Mouse (Mus musculus) heart, adult 2 months (tissue): Measurements from ENCODE around the gene Taf5l. TPM values are rescaled to one million over a fixed set of nuclear protein-coding genes. Genes with fewer than 3 reads are reported as not detected.
"Not testable (repeated sequence)": the region's sequence is repeated elsewhere in the genome, so short reads cannot be mapped to it uniquely, and the experiment has no call there.

Experiments
- DNase-seq, 2 experiments: peaks; one replicate each; pipeline ENCODE4 v3.0.0; 2021
- H3K27ac ChIP-seq: fragments of 200-600 bp; 2 replicates; pipeline ENCODE4 v1.8.1; 2022
- H3K27me3 ChIP-seq: fragments of 200-500 bp; 2 replicates; pipeline ENCODE4 v1.6.1; 2012; ENCODE audit warnings: mild to moderate bottlenecking, low read length, inconsistent platforms, mixed read lengths; ENCODE audit not compliant: control insufficient read depth, insufficient read depth
- H3K36me3 ChIP-seq: fragments of 200-500 bp; 2 replicates; pipeline ENCODE4 v1.6.1; 2012; ENCODE audit warnings: low read length, inconsistent platforms; ENCODE audit not compliant: control insufficient read depth, insufficient read depth
- H3K4me1 ChIP-seq: fragments of 200-500 bp; 2 replicates; pipeline ENCODE4 v1.6.1; 2011; ENCODE audit warnings: low read length; ENCODE audit not compliant: control insufficient read depth, insufficient read depth
- H3K4me3 ChIP-seq: fragments of 200-600 bp; 2 replicates; pipeline ENCODE4 v1.8.1; 2022
- H3K79me2 ChIP-seq: fragments of 200-500 bp; replicated peaks from 2 replicates; pipeline ENCODE4 v1.6.1; 2012; ENCODE audit warnings: mild to moderate bottlenecking, inconsistent platforms, low read length, moderate library complexity, mixed read lengths; ENCODE audit not compliant: control insufficient read depth, insufficient read depth
- H3K9ac ChIP-seq: fragments of 200-500 bp; 2 replicates; pipeline ENCODE4 v1.6.1; 2012; ENCODE audit warnings: low read depth, mild to moderate bottlenecking, control low read depth, inconsistent platforms, low read length, mixed read lengths
- CTCF ChIP-seq: fragments of 200-600 bp; IDR thresholded peaks from 2 replicates; pipeline ENCODE4 v1.8.1; 2022; ENCODE audit warnings: antibody characterized with exemption, mild to moderate bottlenecking, moderate library complexity
- EP300 ChIP-seq: fragments of 200-500 bp; IDR thresholded peaks from 2 replicates; pipeline ENCODE4 v1.6.1; 2011; ENCODE audit warnings: low read depth, low read length, control low read depth; ENCODE audit not compliant: insufficient read depth
- POLR2A ChIP-seq: fragments of 200-500 bp; IDR thresholded peaks from 2 replicates; pipeline ENCODE4 v1.6.1; 2011; ENCODE audit warnings: mild to moderate bottlenecking, low read depth, low read length, control low read depth; ENCODE audit not compliant: insufficient read depth
- WGBS: fragments of 180-500 bp; shearing (Covaris S2); methylation state at CpG from one replicate; pipeline ENCODE4 v1.1.7; 2018; 5-methylcytosine and 5-hydroxymethylcytosine counted together
- intact Hi-C: fragments of 180-260 bp; cut with DNase I; formaldehyde crosslinking; loops from one replicate; pipeline ENCODE4 v1.15.1; 2025
- polyA plus RNA-seq: library from polyadenylated mRNA; depleted of rRNA; stranded (reverse); fragments of >200 nt; gene quantifications from 2 replicates; pipeline ENCODE4 v1.2.3, GENCODE M21; 2012
- total RNA-seq, 2 experiments: library from RNA; stranded (reverse); gene quantifications; 2 replicates each; pipeline ENCODE4 v1.2.3; 2021

The Taf5l gene
- total and polyA plus RNA-seq, 3 experiments: 12.0 to 17.7 (median 13.2) TPM

DNA sequence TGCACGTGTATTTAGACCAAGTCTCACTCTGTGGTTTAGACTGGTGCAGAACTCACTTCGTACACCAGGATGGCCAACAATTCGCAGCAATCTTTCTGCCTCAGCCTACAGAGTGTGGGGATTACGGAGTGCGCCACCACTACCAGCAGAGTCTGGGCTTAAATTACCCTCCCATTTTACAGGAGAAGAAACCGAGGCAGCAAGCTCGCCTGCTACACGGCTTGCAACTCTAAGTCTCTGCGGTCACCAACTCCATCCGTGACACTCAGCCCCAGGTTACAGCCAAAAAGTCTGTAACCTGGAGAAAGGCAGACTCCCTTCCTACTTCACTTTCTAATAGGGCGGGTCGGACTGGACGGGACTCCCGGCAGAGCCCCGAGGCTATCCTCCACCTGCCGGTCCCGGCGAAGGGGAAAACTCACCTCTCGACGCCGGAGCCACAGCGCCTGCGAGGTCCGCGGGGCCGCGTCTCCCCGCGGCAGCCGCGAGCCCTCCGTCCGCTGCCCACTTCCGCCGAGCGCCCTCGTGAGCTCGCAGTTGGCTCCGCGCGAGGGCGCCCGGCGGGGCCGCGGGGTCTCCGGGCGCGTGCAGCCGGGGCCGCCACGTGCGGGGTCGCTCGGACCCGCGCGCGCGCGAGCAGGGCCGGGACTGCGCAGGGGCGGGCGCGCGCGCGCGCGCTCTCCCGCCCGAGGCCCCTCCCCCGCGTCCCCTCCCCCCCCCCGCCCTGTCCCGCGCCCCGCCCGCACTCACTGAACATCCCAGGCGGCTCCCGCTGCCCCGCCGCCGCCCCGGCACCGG lies 559 bp downstream of the Taf5l start:
- intact Hi-C loops: loop anchor here (2.0 to 5.0 kb wide), 3 partner anchors 38 to 212 kb away; partner anchors contain the start of genes Abcb10, Galnt2 and Nup133
- Histone ChIP-seq H3K4me1 (peaks cover 15% of the 10 kb centered on the region), H3K36me3 (no peaks in the 10 kb centered on the region; the same call in 1 of the 2 replicates), H3K27me3 (no peaks in the 10 kb centered on the region), H3K9ac (peak overlapping the region; percentile 92), H3K27ac (peak overlapping the region; percentile 97), H3K4me3 (peak overlapping the region; percentile 76), H3K79me2 (peaks cover 7% of the 10 kb centered on the region)
- TF ChIP-seq EP300 (0 out of 2 replicates have a peak, but pooled peaks have one; percentile 11), POLR2A (no peak), CTCF (peak; percentile 16)
- WGBS: 2% methylated on average over 51 of the region's 87 CpGs
- DNase-seq: peak in 1 of 2 experiments; percentile 76

DNA sequence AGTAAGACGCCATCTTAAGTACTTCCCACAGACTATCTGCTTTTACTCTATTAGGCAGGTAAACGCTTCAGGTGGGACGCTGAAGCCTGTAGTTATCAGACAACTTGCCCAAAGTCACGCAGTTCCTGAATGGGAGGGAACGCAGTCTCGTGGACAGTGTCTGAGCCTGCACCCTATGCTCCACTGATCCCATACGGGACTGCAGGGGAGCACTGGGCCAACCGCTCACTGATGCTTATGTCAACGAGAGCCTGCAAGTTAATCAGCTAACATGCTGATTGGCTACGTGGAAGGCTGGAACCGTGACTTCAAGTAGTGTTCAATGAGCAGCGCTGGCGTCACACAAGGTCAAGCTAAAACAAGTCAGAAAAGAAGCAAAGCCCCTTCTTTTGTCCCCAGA lies 1.4 kb downstream of the Taf5l start:
- peak in 1 of 2 experiments; percentile 13 for DNase-seq
- Histone ChIP-seq H3K36me3 (no peaks in the 10 kb centered on the region; the same call in 1 of the 2 replicates), H3K79me2 (peaks cover 7% of the 10 kb centered on the region), H3K4me3 (peak overlapping the region; percentile 76), H3K27ac (no peak overlapping the region; the same call in 1 of the 2 replicates), H3K9ac (peak overlapping the region; percentile 49; the same call in 1 of the 2 replicates), H3K4me1 (peaks cover 16% of the 10 kb centered on the region), H3K27me3 (no peaks in the 10 kb centered on the region)
- 34% methylated on average over 13 of the region's 13 CpGs for WGBS
- intact Hi-C loops: loop anchor here (2.0 to 5.0 kb wide), 3 partner anchors 37 to 213 kb away; partner anchors contain the start of genes Abcb10, Galnt2 and Nup133
- TF ChIP-seq CTCF (no peak), EP300 (no peak), POLR2A (no peak)

DNA sequence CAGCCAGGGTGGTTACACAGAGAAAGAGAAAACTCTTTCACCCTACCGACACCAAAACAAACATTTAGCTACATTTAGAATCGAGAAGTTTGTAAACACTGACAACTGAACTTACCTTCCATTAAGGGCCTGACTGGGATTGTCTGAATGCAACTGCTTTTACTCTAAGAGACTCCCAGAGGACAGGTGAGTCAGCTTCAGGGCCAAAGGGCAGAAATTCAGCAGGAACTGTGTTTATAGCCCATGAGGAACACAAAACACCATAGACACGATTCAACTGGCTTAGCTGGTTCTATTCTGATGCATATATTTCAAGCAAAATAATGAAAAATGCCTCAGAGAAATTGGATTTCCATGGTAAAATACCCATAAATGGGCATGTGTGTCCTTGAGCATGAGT lies 6.4 kb downstream of the Taf5l start:
- no peaks in the 10 kb centered on the region for H3K27me3 ChIP-seq
- TF ChIP-seq CTCF: no peak
- no peak for TF ChIP-seq EP300
- TF ChIP-seq POLR2A: no peak
- H3K27ac ChIP-seq: no peak overlapping the region
- H3K9ac ChIP-seq: no peak overlapping the region
- H3K79me2 ChIP-seq: peaks cover 9% of the 10 kb centered on the region
- DNase-seq: no peak
- WGBS: 68% methylated on average over 3 of the region's 3 CpGs
- no peaks in the 10 kb centered on the region; the same call in 1 of the 2 replicates for H3K36me3 ChIP-seq
- intact Hi-C loops: no loop called here
- H3K4me1 ChIP-seq: peaks cover 11% of the 10 kb centered on the region
- no peak overlapping the region for H3K4me3 ChIP-seq

GRCm38 (mm10) chr8:124014299-124014698 lies 6.9 kb downstream of the Taf5l start:
- H3K27me3 ChIP-seq, H3K4me3 ChIP-seq, intact Hi-C loops, H3K4me1 ChIP-seq, H3K36me3 ChIP-seq, H3K79me2 ChIP-seq, H3K27ac ChIP-seq, H3K9ac ChIP-seq, DNase-seq: not testable (repeated sequence)
- 86% methylated on average over 7 of the region's 7 CpGs for WGBS

DNA sequence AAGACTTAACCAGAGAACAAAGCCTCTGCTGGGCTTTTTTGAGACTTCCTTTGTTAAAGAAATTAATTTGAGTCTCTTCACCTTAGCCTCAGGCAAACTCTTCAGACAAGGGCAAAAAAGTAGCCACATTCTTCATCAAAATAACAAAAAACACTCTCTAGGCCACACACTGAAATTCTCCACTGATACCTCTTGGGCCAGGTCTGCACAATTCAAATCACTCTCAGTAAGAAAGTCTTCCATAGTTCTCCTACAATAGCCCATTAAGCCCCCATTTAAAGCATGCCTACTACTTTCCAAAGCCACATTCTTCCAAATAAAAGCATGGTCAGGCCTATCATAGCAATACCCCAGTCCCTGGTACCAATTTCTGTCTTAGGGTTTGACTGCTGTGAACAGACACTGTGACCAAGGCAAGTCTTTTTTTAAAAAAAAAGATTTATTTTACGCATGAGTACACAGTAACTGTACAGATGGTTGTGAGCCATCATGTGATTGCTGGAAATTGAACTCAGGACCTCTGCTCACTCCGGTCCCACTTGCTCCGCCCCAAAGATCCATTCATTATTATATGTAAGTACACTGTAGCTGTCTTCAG lies 9.1 kb downstream of the Taf5l start:
- Histone ChIP-seq H3K36me3 (no peaks in the 10 kb centered on the region; the same call in 1 of the 2 replicates), H3K4me1 (peaks cover 3% of the 10 kb centered on the region), H3K79me2 (0 out of 2 replicates have a peak, but pooled peaks cover 5% of the 10 kb centered on the region), H3K27ac (peak overlapping the region; percentile 41), H3K27me3 (no peaks in the 10 kb centered on the region), H3K9ac (no peak overlapping the region), H3K4me3 (no peak overlapping the region)
- DNase-seq: no peak
- 96% methylated on average over 3 of the region's 3 CpGs for WGBS
- intact Hi-C loops: no loop called here
- TF ChIP-seq EP300 (no peak), CTCF (no peak), POLR2A (no peak)

DNA sequence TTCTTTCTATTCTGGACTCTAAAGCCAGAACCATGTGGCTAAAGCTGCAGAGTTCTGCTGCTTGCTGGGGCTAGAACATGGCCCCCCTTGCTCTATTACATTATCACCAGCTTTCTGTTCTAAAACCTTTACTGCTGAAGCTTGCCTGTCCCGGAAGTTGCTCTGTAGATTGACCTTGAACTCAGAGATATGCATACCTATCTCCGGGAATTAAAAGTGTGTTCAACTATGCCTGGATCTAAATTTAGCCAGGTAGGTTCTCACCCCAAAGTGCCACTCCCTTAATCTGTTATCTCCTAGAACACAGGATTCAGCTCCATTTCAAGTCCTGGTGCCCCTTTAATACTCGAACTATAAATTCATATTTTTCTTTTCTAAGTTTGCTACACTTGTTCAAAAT lies 9.6 kb downstream of the Taf5l start:
- intact Hi-C loops: no loop called here
- no peaks in the 10 kb centered on the region for H3K27me3 ChIP-seq
- TF ChIP-seq CTCF (no peak), EP300 (no peak), POLR2A (no peak)
- WGBS: 49% methylated on average over 3 of the region's 3 CpGs
- peak overlapping the region; percentile 41 for H3K27ac ChIP-seq
- no peaks in the 10 kb centered on the region; the same call in 1 of the 2 replicates for H3K36me3 ChIP-seq
- H3K4me1 ChIP-seq: peaks cover 3% of the 10 kb centered on the region
- no peak overlapping the region for H3K9ac ChIP-seq
- H3K4me3 ChIP-seq: no peak overlapping the region
- 0 out of 2 replicates have a peak, but pooled peaks cover 4% of the 10 kb centered on the region for H3K79me2 ChIP-seq
- DNase-seq: no peak
